Mouse (Mus musculus) bone marrow macrophage, adult 2 months (primary cell): Measurements from ENCODE around the gene Iqch.

Source experiments
- CTCF ChIP-seq: IDR thresholded peaks from 2 replicates; pipeline ENCODE4 v1.5.1; 2012; ENCODE audit warnings: low read depth, mild to moderate bottlenecking, low read length, moderate library complexity
- POLR2A ChIP-seq: IDR thresholded peaks from 2 replicates; pipeline ENCODE4 v1.6.1; 2012; ENCODE audit warnings: mild to moderate bottlenecking, low read depth, low read length, borderline replicate concordance

DNA sequence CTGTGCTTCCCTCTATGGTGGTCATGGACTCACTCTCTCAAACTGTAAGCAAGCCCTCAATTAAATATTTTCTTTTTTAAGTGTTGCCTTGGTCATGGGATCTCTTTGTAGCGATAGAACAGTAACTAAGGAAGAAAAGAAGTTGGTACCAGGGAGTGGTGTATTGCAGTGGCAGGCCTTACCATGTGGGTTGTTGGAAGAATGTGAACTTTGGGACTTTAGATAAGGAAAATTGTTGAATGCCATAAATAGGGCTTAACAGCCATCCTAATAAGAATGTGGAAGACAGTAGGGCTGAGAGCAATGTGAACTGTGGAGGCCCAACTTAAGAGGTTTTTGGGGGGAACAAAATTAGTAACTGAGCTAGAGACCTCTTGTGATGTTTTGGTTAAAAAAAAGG, 171.6 kb downstream of the Iqch start:
- TF ChIP-seq CTCF (no peak), POLR2A (no peak)
